Mouse (Mus musculus): Measurements from ENCODE around the gene Ager. TPM values are rescaled to one million over a fixed set of nuclear protein-coding genes. Genes with fewer than 3 reads are reported as not detected.

Ager gene
- polyA plus RNA-seq, 1 experiment, result 2.1 TPM

DNA sequence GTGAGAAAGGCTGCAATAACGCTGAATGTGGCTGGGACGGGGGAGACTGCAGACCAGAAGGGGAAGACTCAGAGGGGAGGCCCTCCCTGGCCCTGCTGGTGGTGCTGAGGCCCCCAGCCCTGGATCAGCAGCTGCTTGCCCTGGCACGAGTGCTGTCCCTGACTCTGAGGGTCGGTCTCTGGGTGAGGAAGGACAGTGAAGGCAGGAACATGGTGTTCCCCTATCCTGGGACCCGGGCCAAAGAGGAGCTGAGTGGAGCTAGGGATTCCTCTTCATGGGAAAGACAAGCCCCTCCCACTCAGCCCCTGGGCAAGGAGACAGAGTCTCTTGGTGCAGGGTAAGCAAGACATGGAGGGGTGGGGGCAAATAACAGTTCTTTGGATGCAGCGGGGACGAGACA, 14.3 kb upstream of the Ager start:
- no peak for DNase-seq
- Histone ChIP-seq H3K27me3 (replicated peaks; ENCODE audit: control insufficient read depth, insufficient read depth, low read length) (no peaks in the 10 kb centered on the region), H3K27ac (ENCODE audit: insufficient read depth, low read depth, low read length) (no peak overlapping the region), H3K4me3 (ENCODE audit: insufficient read depth, low read depth, low read length) (no peak overlapping the region), H3K36me3 (ENCODE audit: control insufficient read depth, insufficient read depth, low read length) (no peaks in the 10 kb centered on the region), H3K4me1 (ENCODE audit: control insufficient read depth, insufficient read depth, low read length) (peaks cover 5% of the 10 kb centered on the region; the same call in 1 of the 2 replicates)
- 57% methylated on average over 7 of the region's 7 CpGs for WGBS
- TF ChIP-seq POLR2A (IDR thresholded peaks at IDR 0.05; ENCODE audit: low read depth, low read length) (no peak), CTCF (conservative IDR thresholded peaks at IDR 0.05; ENCODE audit: insufficient read depth, insufficient read length, low read depth, low read length) (no peak)

DNA sequence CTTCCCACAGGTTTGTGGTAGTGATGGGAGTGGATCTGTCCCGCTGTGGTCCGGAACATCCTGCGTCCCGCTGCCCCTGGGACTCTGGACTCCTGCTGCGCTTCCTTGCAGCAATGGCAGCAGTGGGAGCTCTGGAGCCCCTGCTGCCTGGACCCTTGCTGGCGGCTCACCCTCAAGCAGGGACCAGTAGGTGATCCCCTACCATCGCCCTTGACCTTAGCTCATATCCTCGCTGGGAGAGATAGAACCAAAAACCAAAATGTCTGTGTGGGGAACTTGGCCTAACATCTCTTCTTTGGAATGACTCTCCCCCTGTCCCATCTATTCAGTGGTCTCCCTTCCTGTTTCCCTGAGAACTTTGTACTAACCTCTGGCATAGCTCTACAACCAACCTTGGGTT, 13.8 kb upstream of the Ager start:
- H3K4me3 ChIP-seq (ENCODE audit: insufficient read depth, low read depth, low read length), result no peak overlapping the region
- DNase-seq, result no peak
- WGBS, result 90% methylated on average over 8 of the region's 8 CpGs
- H3K4me1 ChIP-seq (ENCODE audit: control insufficient read depth, insufficient read depth, low read length), result peaks cover 5% of the 10 kb centered on the region; the same call in 1 of the 2 replicates
- no peak overlapping the region for H3K27ac ChIP-seq (ENCODE audit: insufficient read depth, low read depth, low read length)
- no peaks in the 10 kb centered on the region for H3K27me3 ChIP-seq (replicated peaks; ENCODE audit: control insufficient read depth, insufficient read depth, low read length)
- no peak for TF ChIP-seq POLR2A (IDR thresholded peaks at IDR 0.05; ENCODE audit: low read depth, low read length)
- no peak for TF ChIP-seq CTCF (conservative IDR thresholded peaks at IDR 0.05; ENCODE audit: insufficient read depth, insufficient read length, low read depth, low read length)
- H3K36me3 ChIP-seq (ENCODE audit: control insufficient read depth, insufficient read depth, low read length), result no peaks in the 10 kb centered on the region

DNA sequence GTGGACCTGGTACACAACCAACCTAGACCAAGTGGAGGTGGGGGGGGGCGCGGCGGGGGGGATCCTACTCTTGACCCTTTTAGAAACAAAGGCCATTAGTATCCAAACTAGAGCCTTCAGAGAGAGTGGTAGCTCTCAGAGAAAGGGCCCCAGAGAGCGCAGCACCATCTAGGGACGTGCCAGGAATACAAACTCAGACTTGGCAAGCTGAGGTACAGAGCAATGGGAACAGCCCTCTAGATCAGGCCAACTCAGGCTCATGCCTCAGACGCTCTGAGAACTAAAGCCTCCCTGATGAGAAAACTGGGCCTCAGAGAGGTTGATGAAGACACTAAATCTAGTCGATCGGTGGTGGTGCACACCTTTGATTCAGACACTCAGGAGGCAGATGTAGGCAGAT, 12.5 kb upstream of the Ager start:
- no peak overlapping the region for H3K4me3 ChIP-seq (ENCODE audit: insufficient read depth, low read depth, low read length)
- H3K36me3 ChIP-seq (ENCODE audit: control insufficient read depth, insufficient read depth, low read length), result no peaks in the 10 kb centered on the region
- WGBS, result 92% methylated on average over 8 of the region's 8 CpGs
- no peak for DNase-seq
- no peak overlapping the region for H3K27ac ChIP-seq (ENCODE audit: insufficient read depth, low read depth, low read length)
- H3K27me3 ChIP-seq (replicated peaks; ENCODE audit: control insufficient read depth, insufficient read depth, low read length), result no peaks in the 10 kb centered on the region
- TF ChIP-seq POLR2A (IDR thresholded peaks at IDR 0.05; ENCODE audit: low read depth, low read length) (no peak), CTCF (conservative IDR thresholded peaks at IDR 0.05; ENCODE audit: insufficient read depth, insufficient read length, low read depth, low read length) (no peak)
- peaks cover 5% of the 10 kb centered on the region; the same call in 1 of the 2 replicates for H3K4me1 ChIP-seq (ENCODE audit: control insufficient read depth, insufficient read depth, low read length)

DNA sequence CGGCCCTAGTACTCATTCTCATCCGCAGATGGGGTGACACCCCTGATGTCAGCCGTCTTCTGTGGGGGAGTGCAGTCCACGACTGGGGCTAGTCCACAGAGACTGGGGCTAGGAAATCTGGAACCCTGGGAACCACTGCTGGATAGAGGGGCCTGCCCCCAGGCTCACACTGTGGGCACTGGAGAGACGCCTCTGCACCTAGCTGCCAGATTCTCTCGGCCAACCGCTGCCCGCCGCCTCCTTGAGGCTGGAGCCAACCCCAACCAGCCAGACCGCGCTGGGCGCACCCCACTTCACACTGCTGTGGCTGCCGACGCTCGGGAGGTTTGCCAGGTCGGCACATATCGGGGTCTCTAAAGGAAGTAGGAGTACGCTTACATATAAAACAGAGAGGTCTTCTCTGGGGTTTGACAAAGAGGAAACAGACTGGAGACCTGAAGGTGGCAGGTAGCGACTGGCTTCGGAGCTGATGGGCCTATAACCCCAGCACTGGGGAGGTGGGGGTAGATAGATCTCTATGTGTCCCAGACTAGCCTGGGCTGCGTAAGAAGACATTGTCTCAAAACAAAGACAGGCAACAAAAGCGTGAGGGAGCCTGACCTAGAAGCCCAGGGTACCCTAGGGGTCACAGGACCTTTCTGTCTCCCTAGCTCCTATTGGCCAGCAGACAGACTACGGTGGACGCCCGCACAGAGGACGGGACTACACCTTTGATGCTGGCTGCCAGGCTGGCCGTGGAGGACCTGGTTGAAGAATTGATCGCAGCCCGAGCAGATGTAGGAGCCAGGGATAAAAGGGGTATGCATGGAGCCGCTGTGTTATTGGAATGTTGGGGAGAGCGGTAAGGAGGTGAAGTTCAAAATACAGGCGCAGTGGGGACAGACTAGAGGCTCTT, 11.5 kb upstream of the Ager start:
- Histone ChIP-seq H3K27me3 (replicated peaks; ENCODE audit: control insufficient read depth, insufficient read depth, low read length) (no peaks in the 10 kb centered on the region), H3K4me1 (ENCODE audit: control insufficient read depth, insufficient read depth, low read length) (peaks cover 9% of the 10 kb centered on the region; the same call in 1 of the 2 replicates), H3K36me3 (ENCODE audit: control insufficient read depth, insufficient read depth, low read length) (no peaks in the 10 kb centered on the region), H3K4me3 (ENCODE audit: insufficient read depth, low read depth, low read length) (peak overlapping the region; percentile 69; the same call in 1 of the 2 replicates), H3K27ac (ENCODE audit: insufficient read depth, low read depth, low read length) (no peak overlapping the region)
- WGBS, result 41% methylated on average over 32 of the region's 32 CpGs
- DNase-seq, result no peak
- TF ChIP-seq POLR2A (IDR thresholded peaks at IDR 0.05; ENCODE audit: low read depth, low read length) (no peak), CTCF (conservative IDR thresholded peaks at IDR 0.05; ENCODE audit: insufficient read depth, insufficient read length, low read depth, low read length) (no peak)

DNA sequence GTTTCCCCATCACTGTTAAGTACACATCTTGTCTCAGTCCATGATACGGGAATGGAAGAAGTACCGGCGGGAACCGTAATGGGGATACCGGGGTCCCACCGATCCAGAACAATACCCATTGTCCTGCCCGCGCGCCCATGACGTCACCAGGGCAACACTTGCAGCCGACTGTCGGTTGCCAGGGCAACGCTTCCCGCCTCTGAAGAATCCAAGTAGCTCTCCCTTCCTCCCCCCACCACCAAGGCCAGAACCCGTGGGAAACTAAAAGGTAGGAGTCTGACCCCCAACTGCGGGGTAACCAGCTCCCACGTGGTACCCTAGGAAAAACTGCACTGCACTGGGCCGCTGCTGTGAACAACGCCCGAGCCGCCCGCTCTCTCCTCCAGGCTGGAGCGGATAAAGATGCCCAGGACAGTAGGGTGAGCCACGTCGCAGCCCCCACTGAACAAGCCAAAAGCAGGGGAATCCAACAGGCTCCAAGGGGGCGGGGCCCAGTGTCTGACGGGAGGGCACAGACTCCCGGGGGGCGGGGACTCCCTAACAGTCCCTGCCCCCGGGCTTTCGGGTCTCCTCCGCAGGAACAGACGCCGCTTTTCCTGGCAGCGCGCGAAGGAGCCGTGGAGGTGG, 10.8 kb upstream of the Ager start:
- WGBS, result under 1% methylated on average over 38 of the region's 38 CpGs
- Histone ChIP-seq H3K4me1 (ENCODE audit: control insufficient read depth, insufficient read depth, low read length) (peaks cover 12% of the 10 kb centered on the region; the same call in 1 of the 2 replicates), H3K27me3 (replicated peaks; ENCODE audit: control insufficient read depth, insufficient read depth, low read length) (no peaks in the 10 kb centered on the region), H3K36me3 (ENCODE audit: control insufficient read depth, insufficient read depth, low read length) (no peaks in the 10 kb centered on the region), H3K27ac (ENCODE audit: insufficient read depth, low read depth, low read length) (peak overlapping the region; percentile 93), H3K4me3 (ENCODE audit: insufficient read depth, low read depth, low read length) (peak overlapping the region; percentile 69)
- peak; percentile 88 for DNase-seq
- TF ChIP-seq CTCF (conservative IDR thresholded peaks at IDR 0.05; ENCODE audit: insufficient read depth, insufficient read length, low read depth, low read length) (no peak), POLR2A (IDR thresholded peaks at IDR 0.05; ENCODE audit: low read depth, low read length) (no peak)

DNA sequence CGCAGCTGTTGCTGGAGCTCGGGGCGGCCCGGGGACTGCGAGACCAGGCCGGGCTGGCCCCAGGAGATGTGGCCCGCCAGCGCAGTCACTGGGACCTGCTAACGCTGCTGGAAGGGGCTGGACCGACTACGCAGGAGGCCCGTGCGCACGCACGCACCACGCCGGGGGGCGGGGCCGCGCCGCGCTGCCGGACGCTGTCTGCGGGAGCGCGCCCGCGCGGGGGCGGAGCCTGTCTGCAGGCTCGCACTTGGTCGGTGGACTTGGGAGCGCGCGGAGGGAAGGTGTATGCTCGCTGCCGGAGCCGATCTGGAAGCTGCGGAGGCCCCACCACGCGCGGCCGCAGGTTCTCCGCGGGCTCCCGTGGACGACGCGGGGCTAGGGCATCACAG, 10.2 kb upstream of the Ager start:
- peak overlapping the region; percentile 69 for H3K4me3 ChIP-seq (ENCODE audit: insufficient read depth, low read depth, low read length)
- TF ChIP-seq CTCF (conservative IDR thresholded peaks at IDR 0.05; ENCODE audit: insufficient read depth, insufficient read length, low read depth, low read length) (no peak), POLR2A (IDR thresholded peaks at IDR 0.05; ENCODE audit: low read depth, low read length) (peak; percentile 86)
- H3K27me3 ChIP-seq (replicated peaks; ENCODE audit: control insufficient read depth, insufficient read depth, low read length), result no peaks in the 10 kb centered on the region
- H3K4me1 ChIP-seq (ENCODE audit: control insufficient read depth, insufficient read depth, low read length), result peaks cover 12% of the 10 kb centered on the region; the same call in 1 of the 2 replicates
- H3K36me3 ChIP-seq (ENCODE audit: control insufficient read depth, insufficient read depth, low read length), result no peaks in the 10 kb centered on the region
- WGBS, result under 1% methylated on average over 50 of the region's 50 CpGs
- peak; percentile 99 for DNase-seq
- H3K27ac ChIP-seq (ENCODE audit: insufficient read depth, low read depth, low read length), result peak overlapping the region; percentile 93

DNA sequence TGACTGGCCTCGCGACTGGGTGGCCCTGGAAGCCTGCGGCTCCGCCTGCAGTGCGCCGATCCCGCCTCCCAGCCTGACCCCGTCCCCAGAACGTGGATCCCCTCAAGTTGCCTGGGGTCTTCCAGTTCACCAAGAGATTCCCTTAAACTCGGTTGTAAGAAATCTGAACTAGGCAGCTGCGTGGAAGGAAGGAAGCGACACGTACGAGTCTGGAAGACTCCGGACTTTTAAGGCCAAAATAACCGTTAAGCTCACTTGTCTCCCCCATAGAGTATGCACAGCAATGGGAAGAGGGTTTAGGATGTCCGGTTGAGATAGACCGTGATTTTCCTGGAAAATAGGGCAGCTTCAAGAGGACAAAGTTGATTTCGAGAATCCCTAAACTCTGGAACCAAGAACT, 9.8 kb upstream of the Ager start:
- no peaks in the 10 kb centered on the region for H3K36me3 ChIP-seq (ENCODE audit: control insufficient read depth, insufficient read depth, low read length)
- H3K27me3 ChIP-seq (replicated peaks; ENCODE audit: control insufficient read depth, insufficient read depth, low read length), result no peaks in the 10 kb centered on the region
- no peak for TF ChIP-seq POLR2A (IDR thresholded peaks at IDR 0.05; ENCODE audit: low read depth, low read length)
- TF ChIP-seq CTCF (conservative IDR thresholded peaks at IDR 0.05; ENCODE audit: insufficient read depth, insufficient read length, low read depth, low read length), result no peak
- H3K4me3 ChIP-seq (ENCODE audit: insufficient read depth, low read depth, low read length), result peak overlapping the region; percentile 69
- H3K27ac ChIP-seq (ENCODE audit: insufficient read depth, low read depth, low read length), result peak overlapping the region; percentile 79
- DNase-seq, result no peak
- 2% methylated on average over 19 of the region's 19 CpGs for WGBS
- peaks cover 12% of the 10 kb centered on the region; the same call in 1 of the 2 replicates for H3K4me1 ChIP-seq (ENCODE audit: control insufficient read depth, insufficient read depth, low read length)
